Mouse (Mus musculus) layer of hippocampus, adult 11-12 months (tissue): ENCODE measurements at regions not wholly inside any gene's neighbourhood (a gene's known extent, or its start where the extent isn't known, plus 50 kb on each side); places are given as distances from the start of the nearest gene placed in this dataset.
A peak's percentile ranks its signal among the peaks of the same experiment; 100 is the strongest.

Source experiments
- DNase-seq: peaks from one replicate; pipeline ENCODE4 v3.0.0; 2022; ENCODE audit warnings: low spot score

DNA sequence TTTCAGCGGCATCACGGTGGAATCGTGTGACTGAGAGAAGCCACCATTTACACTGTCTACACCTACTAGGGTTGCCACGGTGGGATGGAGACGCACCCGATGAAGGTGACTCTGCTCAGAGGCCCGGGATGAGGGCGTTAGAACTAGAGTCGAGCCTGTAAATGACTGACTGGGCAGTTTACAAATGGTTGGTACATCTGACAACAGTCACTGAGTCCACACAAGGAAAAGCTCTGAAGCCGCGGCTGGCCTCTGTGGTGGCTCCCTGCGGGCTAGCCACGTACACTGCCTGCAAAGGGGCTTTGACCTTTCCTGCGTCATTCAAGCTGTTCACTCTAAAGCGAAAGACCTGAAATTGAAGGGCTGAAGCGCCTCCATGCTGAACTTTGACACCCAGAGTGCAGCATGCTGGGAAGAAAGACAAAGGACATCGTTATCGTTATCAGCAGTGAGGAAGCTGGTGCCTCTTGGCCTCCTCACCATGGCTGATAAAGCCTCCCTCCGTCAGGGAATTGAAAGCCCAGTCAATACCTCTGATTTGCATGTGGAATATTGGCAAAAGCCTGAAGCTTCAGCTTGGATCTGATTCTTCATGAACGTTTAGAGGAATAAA lies 462.1 kb upstream of the Arglu1 start:
- DNase-seq, result no peak

DNA sequence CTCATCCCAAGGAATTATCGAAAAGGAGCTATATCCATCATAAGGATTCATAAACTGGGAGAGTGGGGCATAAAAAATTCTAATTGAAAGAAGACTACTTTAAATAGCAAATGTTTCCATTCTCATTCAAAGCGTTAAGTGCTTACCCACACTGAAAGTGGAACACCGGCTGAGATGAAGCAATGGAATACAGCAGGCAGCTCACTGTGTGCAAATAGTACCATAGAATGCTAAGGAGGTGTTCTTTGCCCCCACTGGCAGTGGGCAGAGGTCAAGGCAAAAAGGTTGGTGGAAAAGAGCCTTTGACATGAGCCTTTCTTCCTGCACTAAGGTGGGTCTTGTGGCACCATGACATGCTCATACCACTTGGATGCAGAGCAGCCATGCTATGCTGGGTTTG lies 454.0 kb upstream of the Arglu1 start:
- no peak for DNase-seq

DNA sequence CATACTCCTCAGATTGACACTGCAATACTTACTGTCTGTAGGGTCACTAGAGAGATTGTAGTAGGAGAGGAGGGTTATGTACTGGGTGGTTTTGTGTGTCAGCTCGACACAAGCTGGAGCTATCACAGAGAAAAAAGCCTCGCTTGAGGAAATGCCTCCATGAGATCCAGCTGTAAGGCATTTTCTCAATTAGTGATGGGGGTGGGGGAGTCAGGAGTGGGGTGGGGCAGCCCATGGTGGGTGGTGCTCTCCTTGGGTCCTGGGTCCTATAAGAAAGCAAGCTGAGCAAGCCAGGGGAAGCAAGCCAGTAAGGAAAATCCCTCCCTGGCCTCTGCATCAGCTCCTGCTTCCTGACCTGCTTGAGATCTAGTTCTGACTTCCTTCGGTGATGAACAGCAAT lies 449.5 kb upstream of the Arglu1 start:
- no peak for DNase-seq

DNA sequence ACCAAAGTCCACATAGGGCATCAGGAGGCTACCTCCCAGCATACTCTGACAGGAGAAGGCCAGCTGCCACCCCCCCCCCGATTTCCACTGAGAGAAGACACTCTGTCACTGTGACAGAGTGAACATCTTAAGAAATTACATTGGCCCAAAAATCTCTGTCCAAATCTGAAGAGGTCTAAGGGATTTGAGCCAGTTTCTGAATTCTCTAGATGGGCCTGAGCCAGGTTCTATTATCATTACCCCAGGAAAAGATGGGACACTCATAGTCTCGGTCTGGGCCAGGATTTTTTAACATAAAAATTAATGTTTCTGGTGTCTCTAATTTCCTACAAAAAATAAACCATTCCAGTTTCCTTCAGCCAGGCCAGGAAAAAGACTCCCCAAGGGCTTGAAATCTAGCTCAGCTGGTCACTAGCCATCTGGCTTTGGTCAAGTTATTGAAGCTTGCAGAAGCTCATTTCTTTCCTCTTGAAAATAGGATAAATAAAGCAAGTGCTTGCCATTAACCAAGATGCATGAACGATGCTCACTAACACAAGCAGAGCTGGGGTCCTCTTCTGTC lies 448.8 kb upstream of the Arglu1 start:
- DNase-seq, result no peak

- no peak for DNase-seq
These were observed 443.4 kb upstream of the Arglu1 start for GRCm38 (mm10) chr8:9133758-9134157.

- no peak for DNase-seq
These were observed 442.4 kb upstream of the Arglu1 start for GRCm38 (mm10) chr8:9132612-9133218.

GRCm38 (mm10) chr8:9131249-9131648 lies 440.9 kb upstream of the Arglu1 start:
- no peak for DNase-seq

DNA sequence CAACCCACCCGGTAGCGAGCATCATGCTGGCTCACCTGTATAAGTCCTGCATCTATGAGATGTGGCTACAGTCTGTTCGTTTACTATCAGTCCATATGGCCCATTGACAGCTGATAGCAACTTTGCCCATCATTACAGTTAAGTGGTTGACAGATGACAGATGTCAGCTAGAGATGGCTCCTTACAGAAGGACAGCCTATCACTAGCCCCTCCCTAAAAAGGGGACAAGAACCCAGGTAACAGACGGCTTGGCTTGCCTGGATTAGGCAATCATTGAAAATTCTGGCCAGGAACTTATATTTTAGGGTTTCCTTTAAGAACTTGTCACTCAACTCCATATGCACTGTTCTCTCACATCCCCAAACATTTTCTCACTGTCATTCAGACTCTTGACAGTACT lies 434.2 kb upstream of the Arglu1 start:
- no peak for DNase-seq

DNA sequence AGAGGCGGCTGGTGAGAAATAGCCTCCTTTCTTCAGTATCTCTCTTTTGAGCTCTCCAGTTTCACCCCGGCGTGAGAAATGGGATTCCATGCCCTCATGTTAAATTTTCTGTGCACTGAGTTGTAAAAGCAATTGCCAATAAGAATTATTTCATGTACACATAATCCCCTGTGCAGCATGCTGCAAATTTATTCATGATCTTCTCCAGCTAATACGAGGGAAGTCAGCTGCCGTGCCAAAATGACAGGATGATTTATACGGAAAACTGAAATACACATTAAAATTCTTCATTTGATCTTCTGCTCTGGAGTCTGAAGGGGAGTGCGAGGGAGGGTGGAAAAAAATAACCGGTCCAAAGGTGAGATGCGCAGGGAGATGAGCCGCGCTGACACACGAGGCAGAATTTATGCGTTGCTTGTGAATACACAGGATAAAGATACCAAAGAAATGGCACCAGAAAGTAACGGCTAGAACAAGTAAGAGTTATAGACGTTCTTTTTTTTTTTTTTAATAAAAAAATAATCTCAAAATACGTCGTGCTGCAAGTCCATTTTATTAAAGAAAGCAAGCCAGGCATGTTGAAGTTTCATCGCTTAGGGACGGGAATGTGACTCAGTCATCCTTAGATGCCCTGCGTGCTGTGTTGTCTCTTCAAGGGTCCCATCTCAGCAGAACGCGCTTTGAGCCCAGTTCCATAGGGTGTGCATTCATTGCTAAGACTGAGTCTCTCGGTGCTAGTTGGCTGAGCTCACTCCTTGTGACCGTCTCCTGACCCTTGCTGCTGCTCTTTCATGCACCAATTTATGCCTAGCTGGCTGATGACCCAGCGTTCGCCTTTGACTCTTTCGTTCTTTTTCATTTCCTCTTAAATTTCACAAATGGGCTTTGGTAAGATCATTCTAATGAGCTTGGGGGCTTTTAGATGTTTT lies 427.8 kb upstream of the Arglu1 start:
- DNase-seq, result no peak

DNA sequence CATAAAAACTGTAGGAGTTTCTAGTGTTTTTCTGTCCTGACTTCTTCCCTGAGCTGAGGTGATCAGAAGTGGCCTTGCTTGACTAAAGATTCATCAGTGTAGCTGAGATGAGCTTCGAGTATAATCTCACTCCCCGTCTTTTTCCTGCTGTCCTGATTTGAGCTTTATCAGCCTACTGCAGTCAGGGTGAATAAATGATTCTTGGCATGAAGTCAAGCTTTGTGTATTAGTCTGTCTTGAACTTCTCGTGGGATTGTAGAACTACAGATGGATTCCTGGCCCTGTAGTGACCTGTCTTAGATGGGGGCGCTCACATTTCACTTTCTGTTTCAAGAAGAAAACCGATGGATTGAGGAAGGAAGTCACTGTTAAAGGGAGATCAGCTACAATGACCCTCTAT lies 405.7 kb upstream of the Arglu1 start:
- no peak for DNase-seq

DNA sequence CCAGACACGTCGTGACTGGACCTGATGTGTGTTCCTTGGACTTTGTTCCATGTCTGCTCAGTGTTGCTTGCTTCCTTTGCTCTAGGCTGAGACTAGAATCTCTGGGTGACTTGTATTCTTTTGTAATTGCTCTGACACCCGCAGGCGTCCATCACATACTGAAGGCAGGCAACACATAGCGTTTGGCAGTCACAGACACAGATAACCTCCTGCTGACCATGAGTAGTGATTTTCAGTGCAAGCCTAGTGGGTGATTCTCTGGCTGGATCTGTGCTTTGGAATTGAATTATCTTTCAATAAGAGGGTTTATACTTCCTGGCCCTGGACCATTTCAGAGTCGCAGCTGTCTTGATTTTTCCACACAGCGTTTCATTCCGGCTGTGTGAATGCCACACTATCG lies 403.7 kb upstream of the Arglu1 start:
- DNase-seq, result no peak

GRCm38 (mm10) chr8:9093356-9093755 lies 403.0 kb upstream of the Arglu1 start:
- no peak for DNase-seq

GRCm38 (mm10) chr8:9072724-9073123 lies 382.4 kb upstream of the Arglu1 start:
- DNase-seq, result no peak

DNA sequence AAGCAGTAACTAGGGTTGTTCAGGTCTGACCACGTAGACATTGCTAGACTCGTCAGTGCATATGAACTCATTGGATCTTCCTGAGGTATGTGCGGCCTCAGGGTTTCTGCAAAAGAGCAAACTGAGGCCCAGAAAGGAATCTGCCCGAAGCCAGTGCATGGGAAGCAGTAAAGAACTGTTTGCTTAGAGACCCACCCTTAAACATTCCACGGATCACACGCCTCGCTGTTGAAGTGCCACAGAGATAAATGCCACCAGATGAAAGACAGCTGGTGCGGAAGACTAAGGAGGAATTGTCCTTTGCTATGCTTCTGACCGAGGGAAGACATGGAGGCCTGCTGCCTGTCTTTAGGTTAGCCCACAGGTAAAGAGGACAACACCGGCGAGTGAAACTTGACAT lies 382.0 kb upstream of the Arglu1 start:
- no peak for DNase-seq

DNA sequence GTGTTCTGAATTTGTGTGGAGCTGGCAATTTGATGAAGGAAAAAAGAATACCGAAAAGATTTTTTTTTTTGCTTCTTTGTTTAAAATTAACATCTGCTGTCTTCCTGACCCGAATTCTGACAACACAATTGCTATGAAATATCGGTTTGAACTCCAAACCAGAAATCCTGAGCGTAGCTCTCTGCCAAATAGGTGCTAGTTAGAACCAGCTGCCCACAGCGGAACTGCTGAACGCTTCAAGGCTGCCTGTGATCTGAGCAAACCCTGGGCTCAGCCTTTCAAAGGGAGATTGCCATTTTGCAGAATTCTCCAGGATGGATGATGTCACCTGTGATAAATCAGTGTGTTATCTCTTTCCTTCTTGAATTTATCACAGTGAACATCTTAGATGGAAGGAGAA lies 380.6 kb upstream of the Arglu1 start:
- no peak for DNase-seq

- DNase-seq, result no peak
These were observed 379.5 kb upstream of the Arglu1 start for GRCm38 (mm10) chr8:9069845-9070244.

DNA sequence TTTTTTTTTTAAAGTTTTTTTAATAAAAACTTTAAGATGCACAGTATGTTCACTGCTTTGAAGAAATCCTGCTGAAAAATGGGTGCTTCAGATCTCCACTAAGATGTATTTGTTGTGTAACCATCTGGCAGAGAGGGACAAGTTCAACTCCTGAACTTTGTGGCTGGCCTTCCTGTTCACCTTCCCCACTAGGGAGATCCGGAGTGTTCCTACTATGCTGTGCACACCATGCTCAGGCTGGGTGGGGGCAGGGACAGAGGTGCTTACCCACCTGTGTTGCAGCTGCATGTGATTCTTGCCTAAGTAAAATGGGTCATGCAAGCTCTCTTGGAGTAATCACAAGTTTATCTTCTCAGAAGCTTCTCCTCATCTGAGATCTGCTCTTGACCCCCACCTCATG lies 377.4 kb upstream of the Arglu1 start:
- no peak for DNase-seq

GRCm38 (mm10) chr8:9060166-9060565 lies 369.8 kb upstream of the Arglu1 start:
- DNase-seq, result no peak

- DNase-seq, result no peak
These were observed 365.1 kb upstream of the Arglu1 start for GRCm38 (mm10) chr8:9055416-9055819.

DNA sequence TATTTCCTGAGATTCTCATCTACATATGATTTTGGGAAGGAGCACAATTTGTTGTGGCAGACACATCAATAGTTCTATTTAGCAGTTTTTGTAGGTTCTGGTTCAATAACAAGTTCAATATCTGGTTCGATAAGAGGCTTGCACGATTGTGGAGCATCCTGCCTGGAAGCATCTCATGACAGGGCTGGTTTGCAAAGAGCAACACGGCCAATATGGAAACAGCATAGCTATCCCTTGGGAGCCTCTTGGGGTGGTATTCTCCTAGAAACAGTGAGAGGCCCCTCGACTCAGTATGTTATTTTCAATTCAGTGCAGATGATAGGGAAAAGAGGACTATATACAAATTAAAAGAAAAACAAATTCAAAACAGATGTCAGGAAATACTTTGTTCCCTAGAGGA lies 364.5 kb upstream of the Arglu1 start:
- no peak for DNase-seq

DNA sequence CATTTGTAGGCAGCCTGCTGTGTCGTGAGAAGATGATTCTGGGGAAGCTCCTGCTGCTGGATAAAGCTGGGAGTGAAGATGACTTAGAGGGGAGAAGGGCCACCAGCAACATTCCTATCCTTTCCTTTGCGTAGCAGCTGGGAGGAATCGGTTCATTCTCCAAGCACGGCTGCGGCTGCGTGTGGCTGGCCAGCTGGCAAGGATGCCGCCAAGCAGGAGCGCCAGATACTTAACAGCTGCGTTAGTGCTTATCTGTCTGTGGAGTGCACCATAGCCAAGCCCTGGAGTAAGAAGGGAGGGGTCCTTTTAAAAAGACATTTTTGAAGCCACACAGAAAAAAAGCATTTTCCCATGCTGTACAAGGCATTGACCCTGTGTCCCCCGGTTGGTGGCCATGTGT lies 361.4 kb upstream of the Arglu1 start:
- DNase-seq, result peak; percentile 12

DNA sequence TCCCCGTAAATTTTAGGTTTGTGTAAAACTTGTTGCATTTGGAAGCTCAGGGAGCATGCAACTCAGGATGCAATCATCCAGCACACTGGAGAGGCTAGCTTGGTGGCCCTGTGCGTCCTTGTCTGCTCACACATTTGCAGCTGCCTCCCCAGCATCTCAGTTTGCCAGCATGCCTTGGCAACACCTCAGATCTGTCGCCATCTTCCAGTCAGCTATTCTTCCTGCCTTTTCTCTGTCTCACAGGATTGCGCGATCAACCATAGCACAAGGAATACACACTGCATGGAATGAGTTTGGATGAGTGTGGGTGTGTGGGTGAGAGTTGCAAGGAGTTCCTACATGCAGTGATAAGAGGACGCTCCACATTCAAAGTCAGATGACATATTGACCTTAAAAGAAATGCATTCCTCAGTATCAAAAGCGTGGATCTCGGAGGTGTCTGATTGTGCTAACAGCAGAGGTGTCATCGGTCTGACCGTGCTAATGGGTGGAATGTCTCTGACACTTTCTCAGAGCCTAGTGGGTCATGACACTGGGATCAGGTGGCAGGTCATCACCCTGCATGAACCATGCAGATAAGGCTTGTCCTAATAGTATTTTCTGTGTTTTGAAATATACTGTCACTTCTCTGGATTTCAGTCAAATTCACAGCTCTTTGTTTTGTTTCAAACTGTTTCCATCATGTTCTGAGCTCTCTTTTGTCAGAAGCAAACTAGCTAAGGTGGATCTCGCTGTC lies 360.6 kb upstream of the Arglu1 start:
- DNase-seq, result no peak
